Mouse (Mus musculus): ENCODE data around the gene Rnasel. TPM values are rescaled to one million over a fixed set of nuclear protein-coding genes. Genes with fewer than 3 reads are reported as not detected.

The Rnasel gene
- polyA plus RNA-seq, 1 experiment from 2014 or later: 19.3 TPM

DNA sequence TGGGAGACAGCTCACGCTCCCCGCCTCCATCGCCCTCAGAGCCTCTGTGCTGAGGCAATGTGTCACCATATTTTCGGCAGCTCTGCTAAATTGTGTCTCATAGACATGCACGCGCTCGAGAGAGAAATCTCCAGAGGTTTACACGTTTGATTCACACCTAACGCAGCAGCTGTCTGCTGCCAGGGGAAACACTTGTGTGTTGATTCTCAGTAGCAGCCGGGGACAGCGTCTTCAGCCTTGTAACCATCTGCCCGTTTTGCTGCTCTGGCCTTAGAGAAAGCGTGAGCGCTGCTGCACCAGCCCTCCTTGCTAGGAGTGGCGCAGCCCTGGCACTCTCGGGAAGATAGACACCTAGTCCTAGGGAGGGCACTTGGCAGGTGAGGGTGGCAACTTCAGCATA lies 22.6 kb upstream of the Rnasel start:
- H3K4me2 ChIP-seq (ENCODE audit: low read depth, low read length, severe bottlenecking): no peak overlapping the region
- no peaks in the 10 kb centered on the region for H3K27me3 ChIP-seq (ENCODE audit: control insufficient read depth, insufficient read depth, low read length)
- H3K27ac ChIP-seq (ENCODE audit: low read depth, low read length): no peak overlapping the region
- no peak overlapping the region for H3K4me3 ChIP-seq (ENCODE audit: low read depth, low read length)
- no peaks in the 10 kb centered on the region for H3K4me1 ChIP-seq (replicated peaks; ENCODE audit: control insufficient read depth, insufficient read depth, low read length)
- H3K36me3 ChIP-seq (ENCODE audit: control insufficient read depth, insufficient read depth, low read length): no peaks in the 10 kb centered on the region
- DNase-seq (ENCODE audit: low spot score): no peak
- H3K9me3 ChIP-seq (ENCODE audit: control insufficient read depth, low read length): no peaks in the 10 kb centered on the region
- 83% methylated on average over 16 of the region's 16 CpGs for WGBS
- no peak overlapping the region for H3K9ac ChIP-seq (ENCODE audit: low read length)
- no peak for ATAC-seq (replicated peaks; ENCODE audit: low FRiP score)

GRCm38 (mm10) chr1:153729806-153730205 lies 19.4 kb upstream of the Rnasel start:
- Histone ChIP-seq H3K27me3 (ENCODE audit: control insufficient read depth, insufficient read depth, low read length) (no peaks in the 10 kb centered on the region), H3K9ac (ENCODE audit: low read length) (no peak overlapping the region), H3K4me3 (ENCODE audit: low read depth, low read length) (no peak overlapping the region), H3K36me3 (ENCODE audit: control insufficient read depth, insufficient read depth, low read length) (no peaks in the 10 kb centered on the region), H3K9me3 (ENCODE audit: control insufficient read depth, low read length) (no peaks in the 10 kb centered on the region), H3K4me2 (ENCODE audit: low read depth, low read length, severe bottlenecking) (no peak overlapping the region), H3K27ac (ENCODE audit: low read depth, low read length) (no peak overlapping the region), H3K4me1 (replicated peaks; ENCODE audit: control insufficient read depth, insufficient read depth, low read length) (no peaks in the 10 kb centered on the region)
- ATAC-seq (replicated peaks; ENCODE audit: low FRiP score) (no peak), DNase-seq (ENCODE audit: low spot score) (no peak)
- 76% methylated on average over 2 of the region's 2 CpGs for WGBS

DNA sequence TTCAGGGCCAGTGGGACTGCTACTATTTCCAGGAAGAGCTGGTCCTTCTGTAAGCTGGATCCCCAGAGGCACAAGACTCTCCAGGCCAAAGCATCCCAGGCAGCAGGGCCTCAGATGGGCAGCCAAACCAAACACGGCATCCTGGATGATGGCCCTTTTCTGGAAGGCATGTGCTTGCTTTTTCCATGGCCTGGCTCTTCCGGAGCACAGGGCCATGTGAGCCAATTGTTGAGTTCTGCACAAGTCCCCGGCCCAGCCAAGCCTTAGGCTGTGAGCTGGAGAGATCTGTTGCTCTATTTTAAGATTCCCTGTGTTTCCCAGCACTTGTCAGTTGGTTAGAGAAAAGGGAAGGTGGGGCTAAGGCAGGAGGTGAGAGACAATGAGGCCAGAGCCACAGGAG lies 18.6 kb upstream of the Rnasel start:
- ATAC-seq (replicated peaks; ENCODE audit: low FRiP score): no peak
- Histone ChIP-seq H3K9ac (ENCODE audit: low read length) (no peak overlapping the region), H3K4me2 (ENCODE audit: low read depth, low read length, severe bottlenecking) (no peak overlapping the region), H3K4me3 (ENCODE audit: low read depth, low read length) (no peak overlapping the region), H3K36me3 (ENCODE audit: control insufficient read depth, insufficient read depth, low read length) (no peaks in the 10 kb centered on the region), H3K9me3 (ENCODE audit: control insufficient read depth, low read length) (no peaks in the 10 kb centered on the region), H3K4me1 (replicated peaks; ENCODE audit: control insufficient read depth, insufficient read depth, low read length) (no peaks in the 10 kb centered on the region), H3K27ac (ENCODE audit: low read depth, low read length) (no peak overlapping the region), H3K27me3 (ENCODE audit: control insufficient read depth, insufficient read depth, low read length) (no peaks in the 10 kb centered on the region)
- no peak for DNase-seq (ENCODE audit: low spot score)
- WGBS: 65% methylated on average over 3 of the region's 3 CpGs

- Histone ChIP-seq H3K4me2 (ENCODE audit: low read depth, low read length, severe bottlenecking) (no peak overlapping the region), H3K27ac (ENCODE audit: low read depth, low read length) (no peak overlapping the region), H3K27me3 (ENCODE audit: control insufficient read depth, insufficient read depth, low read length) (no peaks in the 10 kb centered on the region), H3K4me3 (ENCODE audit: low read depth, low read length) (no peak overlapping the region), H3K9ac (ENCODE audit: low read length) (no peak overlapping the region), H3K9me3 (ENCODE audit: control insufficient read depth, low read length) (no peaks in the 10 kb centered on the region), H3K4me1 (replicated peaks; ENCODE audit: control insufficient read depth, insufficient read depth, low read length) (peaks cover 11% of the 10 kb centered on the region), H3K36me3 (ENCODE audit: control insufficient read depth, insufficient read depth, low read length) (no peaks in the 10 kb centered on the region)
- peak; percentile 60 for ATAC-seq (replicated peaks; ENCODE audit: low FRiP score)
- peak; percentile 67 for DNase-seq (ENCODE audit: low spot score)
- 32% methylated on average over 8 of the region's 9 CpGs for WGBS
Observed at GRCm38 (mm10) chr1:153733181-153733580, 16.0 kb upstream of the Rnasel start.

DNA sequence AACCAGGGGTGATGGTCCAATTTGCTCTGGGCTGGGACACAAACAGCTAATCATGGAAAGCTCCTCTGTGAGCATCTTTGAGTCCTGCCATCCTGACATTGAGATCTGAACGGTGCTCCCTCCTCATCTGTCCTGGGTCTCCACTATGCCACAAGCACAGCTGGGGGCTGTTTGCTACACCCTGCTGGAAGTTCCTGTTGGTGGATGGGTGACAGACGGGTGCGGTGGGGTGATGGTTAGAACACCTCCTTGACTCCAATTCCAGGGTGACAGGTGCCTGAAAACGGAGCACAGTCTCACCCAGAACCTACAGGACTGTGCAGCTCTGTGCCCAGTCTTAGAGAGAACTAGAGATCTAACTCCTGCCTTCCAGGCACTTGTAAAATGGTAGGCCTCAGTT lies 14.4 kb upstream of the Rnasel start:
- DNase-seq (ENCODE audit: low spot score): no peak
- H3K36me3 ChIP-seq (ENCODE audit: control insufficient read depth, insufficient read depth, low read length): no peaks in the 10 kb centered on the region
- no peak for ATAC-seq (replicated peaks; ENCODE audit: low FRiP score)
- no peaks in the 10 kb centered on the region for H3K9me3 ChIP-seq (ENCODE audit: control insufficient read depth, low read length)
- no peaks in the 10 kb centered on the region; the same call in 1 of the 2 replicates for H3K27me3 ChIP-seq (ENCODE audit: control insufficient read depth, insufficient read depth, low read length)
- peaks cover 11% of the 10 kb centered on the region for H3K4me1 ChIP-seq (replicated peaks; ENCODE audit: control insufficient read depth, insufficient read depth, low read length)
- H3K27ac ChIP-seq (ENCODE audit: low read depth, low read length): no peak overlapping the region
- no peak overlapping the region for H3K9ac ChIP-seq (ENCODE audit: low read length)
- 79% methylated on average over 4 of the region's 4 CpGs for WGBS
- no peak overlapping the region for H3K4me3 ChIP-seq (ENCODE audit: low read depth, low read length)
- H3K4me2 ChIP-seq (ENCODE audit: low read depth, low read length, severe bottlenecking): no peak overlapping the region

DNA sequence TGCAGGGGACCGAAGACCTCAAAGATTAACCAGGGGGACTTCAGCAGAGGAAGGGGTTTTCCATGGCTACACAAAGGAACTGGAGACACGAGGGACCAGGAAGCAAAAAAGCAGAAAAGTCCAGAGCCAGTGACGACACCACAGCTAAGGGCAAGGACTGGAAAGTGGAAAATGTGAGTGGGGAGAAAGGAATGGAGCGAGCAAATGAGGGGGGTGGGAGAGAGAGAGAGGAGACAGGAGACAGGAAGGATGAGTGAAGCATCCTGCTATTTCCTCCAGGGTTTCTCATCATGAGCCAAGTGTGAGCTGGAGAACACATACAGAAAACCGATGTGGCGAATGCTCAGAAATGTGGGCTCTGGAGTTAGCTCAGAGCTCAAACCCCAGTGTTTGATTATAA lies 13.1 kb upstream of the Rnasel start:
- no peaks in the 10 kb centered on the region for H3K9me3 ChIP-seq (ENCODE audit: control insufficient read depth, low read length)
- H3K4me2 ChIP-seq (ENCODE audit: low read depth, low read length, severe bottlenecking): no peak overlapping the region
- no peak overlapping the region for H3K27ac ChIP-seq (ENCODE audit: low read depth, low read length)
- H3K4me1 ChIP-seq (replicated peaks; ENCODE audit: control insufficient read depth, insufficient read depth, low read length): peaks cover 18% of the 10 kb centered on the region
- WGBS: 76% methylated on average over 6 of the region's 6 CpGs
- H3K4me3 ChIP-seq (ENCODE audit: low read depth, low read length): no peak overlapping the region
- H3K9ac ChIP-seq (ENCODE audit: low read length): no peak overlapping the region
- ATAC-seq (replicated peaks; ENCODE audit: low FRiP score): no peak
- H3K27me3 ChIP-seq (ENCODE audit: control insufficient read depth, insufficient read depth, low read length): peaks cover 4% of the 10 kb centered on the region; the same call in 1 of the 2 replicates
- no peak for DNase-seq (ENCODE audit: low spot score)
- H3K36me3 ChIP-seq (ENCODE audit: control insufficient read depth, insufficient read depth, low read length): no peaks in the 10 kb centered on the region; the same call in 1 of the 2 replicates

DNA sequence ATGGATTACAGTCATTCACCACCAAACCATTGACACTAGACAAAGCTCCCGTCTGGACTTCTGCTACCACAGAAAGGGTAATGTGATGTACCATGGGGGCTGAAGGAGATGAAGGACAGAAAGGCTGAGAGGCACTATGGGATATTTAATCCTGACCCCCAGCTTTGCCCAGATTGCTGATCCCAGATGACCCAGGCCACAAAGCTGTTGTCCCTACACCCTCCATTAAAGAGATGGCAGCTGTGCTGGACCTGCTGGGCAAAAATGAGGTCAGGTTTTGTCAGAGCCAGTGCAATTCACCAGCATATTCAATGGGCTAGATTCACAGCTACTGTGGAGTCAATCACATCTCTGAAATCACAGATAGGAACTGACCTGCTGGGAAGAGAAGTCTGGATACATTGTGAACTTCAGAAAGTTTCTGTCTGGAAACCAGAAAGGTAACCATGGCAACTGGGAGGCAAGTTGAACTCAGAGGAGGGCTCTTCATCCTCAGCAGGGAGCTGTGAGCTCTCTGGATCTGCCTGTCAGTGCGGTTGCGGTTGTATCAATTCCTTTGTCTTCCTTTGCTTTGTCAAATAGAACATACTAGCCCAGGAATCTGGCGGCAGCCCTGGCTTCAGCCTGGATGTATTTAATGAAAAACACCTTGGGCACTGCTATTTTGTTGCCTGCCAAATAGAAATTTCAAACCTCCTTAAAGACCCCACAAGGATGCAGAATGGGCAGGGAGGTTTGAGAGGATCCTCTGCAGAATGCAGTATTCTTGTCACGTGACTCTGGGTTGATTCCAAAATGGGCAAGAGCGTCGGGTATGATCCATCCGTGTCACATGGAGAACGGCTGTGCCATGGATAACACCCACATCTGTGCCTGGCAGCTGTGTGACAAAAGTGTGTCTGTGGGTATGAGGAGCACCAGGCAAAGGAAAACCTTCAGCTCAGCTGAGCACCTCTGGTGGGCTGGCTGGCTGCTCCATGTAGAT lies 11.8 kb upstream of the Rnasel start:
- 0 out of 2 replicates have a peak overlapping the region, but pooled peaks have one; percentile 8 for H3K4me2 ChIP-seq (ENCODE audit: low read depth, low read length, severe bottlenecking)
- no peaks in the 10 kb centered on the region for H3K9me3 ChIP-seq (ENCODE audit: control insufficient read depth, low read length)
- H3K4me1 ChIP-seq (replicated peaks; ENCODE audit: control insufficient read depth, insufficient read depth, low read length): peaks cover 20% of the 10 kb centered on the region
- DNase-seq (ENCODE audit: low spot score) (peak; percentile 32), ATAC-seq (replicated peaks; ENCODE audit: low FRiP score) (no peak)
- no peak overlapping the region for H3K9ac ChIP-seq (ENCODE audit: low read length)
- no peak overlapping the region for H3K4me3 ChIP-seq (ENCODE audit: low read depth, low read length)
- H3K27me3 ChIP-seq (ENCODE audit: control insufficient read depth, insufficient read depth, low read length): peaks cover 5% of the 10 kb centered on the region; the same call in 1 of the 2 replicates
- H3K27ac ChIP-seq (ENCODE audit: low read depth, low read length): no peak overlapping the region
- 36% methylated on average over 9 of the region's 9 CpGs for WGBS
- no peaks in the 10 kb centered on the region; the same call in 1 of the 2 replicates for H3K36me3 ChIP-seq (ENCODE audit: control insufficient read depth, insufficient read depth, low read length)

DNA sequence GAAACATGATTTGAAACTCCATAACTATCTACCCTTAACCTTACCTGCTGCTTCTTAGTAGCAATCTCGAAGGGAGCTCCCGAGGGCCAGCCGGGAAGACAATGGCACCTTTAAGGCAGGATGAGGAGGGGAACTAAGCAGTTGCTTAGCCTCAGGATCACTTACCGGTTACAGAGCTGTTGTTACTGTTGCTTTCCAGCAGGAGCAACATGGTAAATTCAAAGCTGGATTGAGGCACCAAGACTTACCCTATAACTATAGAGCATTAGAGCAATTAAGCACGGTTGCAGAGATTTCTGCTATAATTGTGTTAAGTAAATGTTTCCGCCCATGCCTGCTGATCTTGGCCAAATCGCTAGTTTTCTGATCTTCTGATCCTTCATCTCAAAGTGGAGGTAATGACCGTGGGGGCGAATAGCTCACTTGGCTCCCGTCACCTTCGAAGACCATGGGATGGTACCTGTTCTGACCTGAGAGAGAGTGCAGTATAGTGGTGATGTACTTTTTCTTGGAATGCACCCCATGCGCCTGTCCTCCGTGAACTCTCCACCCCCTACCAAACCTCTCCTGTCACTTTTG lies 9.7 kb upstream of the Rnasel start:
- Histone ChIP-seq H3K4me2 (ENCODE audit: low read depth, low read length, severe bottlenecking) (peak overlapping the region; percentile 89), H3K9me3 (ENCODE audit: control insufficient read depth, low read length) (no peaks in the 10 kb centered on the region), H3K4me1 (replicated peaks; ENCODE audit: control insufficient read depth, insufficient read depth, low read length) (peaks cover 20% of the 10 kb centered on the region), H3K27ac (ENCODE audit: low read depth, low read length) (no peak overlapping the region), H3K36me3 (ENCODE audit: control insufficient read depth, insufficient read depth, low read length) (no peaks in the 10 kb centered on the region; the same call in 1 of the 2 replicates), H3K4me3 (ENCODE audit: low read depth, low read length) (peak overlapping the region; percentile 52), H3K9ac (ENCODE audit: low read length) (no peak overlapping the region), H3K27me3 (ENCODE audit: control insufficient read depth, insufficient read depth, low read length) (peaks cover 5% of the 10 kb centered on the region; the same call in 1 of the 2 replicates)
- peak; percentile 47 for DNase-seq (ENCODE audit: low spot score)
- peak; percentile 19; the same call in 1 of the 2 replicates for ATAC-seq (replicated peaks; ENCODE audit: low FRiP score)
- 19% methylated on average over 13 of the region's 13 CpGs for WGBS

Data from forebrain, embryonic 11.5 days (tissue).